Mouse (Mus musculus): Measurements from ENCODE around the gene Igfbp3.

GRCm38 (mm10) chr11:7238546-7238945, 24.8 kb upstream of the Igfbp3 start:
- TF ChIP-seq CTCF (conservative IDR thresholded peaks at IDR 0.05; ENCODE audit: insufficient read depth, insufficient read length, low read depth, low read length), result no peak
- TF ChIP-seq POLR2A (IDR thresholded peaks at IDR 0.05; ENCODE audit: low read depth, low read length), result no peak

All from kidney, adult 2 months (tissue).